Mouse (Mus musculus) MEL (cell line): Measurements from ENCODE around the gene Gm20388. TPM values are rescaled to one million over a fixed set of nuclear protein-coding genes. Genes with fewer than 3 reads are reported as not detected.

Source experiments
- DNase-seq: peaks from one replicate; pipeline ENCODE4 v3.0.0; 2011; ENCODE audit warnings: low read depth, low spot score
- H3K27ac ChIP-seq: 2 replicates; pipeline ENCODE4 v1.5.1; 2012; ENCODE audit warnings: low read depth, mild to moderate bottlenecking, control low read depth, low read length, moderate library complexity; ENCODE audit not compliant: control insufficient read depth
- H3K27me3 ChIP-seq, 2 experiments: fragments of 150-350 bp in 1 of 2; sonication (generic) in 1 of 2; 2 replicates each; pipeline ENCODE4 v1.6.1; 2012; ENCODE audit warnings: low read length in 2 of 2, mild to moderate bottlenecking in 2 of 2, improper control_type of control experiment in 1 of 2, moderate library complexity in 1 of 2; ENCODE audit not compliant: insufficient read depth in 2 of 2, control insufficient read depth in 1 of 2
- H3K36me3 ChIP-seq, 2 experiments: 2 replicates each; pipeline ENCODE4 v1.6.1; 2012 to 2014; ENCODE audit warnings: low read length in 2 of 2, improper control_type of control experiment in 1 of 2, inconsistent platforms in 1 of 2, mild to moderate bottlenecking in 1 of 2; ENCODE audit not compliant: insufficient read depth in 2 of 2, control insufficient read depth in 1 of 2
- H3K4me1 ChIP-seq, 2 experiments: fragments of 150-350 bp in 1 of 2; sonication (generic) in 1 of 2; 2 replicates each; pipeline ENCODE4 v1.6.1; 2012; ENCODE audit warnings: low read length in 2 of 2, improper control_type of control experiment in 1 of 2, mild to moderate bottlenecking in 1 of 2; ENCODE audit not compliant: insufficient read depth in 2 of 2, control insufficient read depth in 1 of 2
- H3K4me3 ChIP-seq, 2 experiments: fragments of 150-350 bp in 1 of 2; sonication (generic) in 1 of 2; 2 replicates each; pipeline ENCODE4 v1.5.1; 2012; ENCODE audit warnings: low read depth in 2 of 2, low read length in 2 of 2, mild to moderate bottlenecking in 2 of 2, moderate library complexity in 2 of 2, control low read depth in 1 of 2, improper control_type of control experiment in 1 of 2; ENCODE audit not compliant: control insufficient read depth in 1 of 2, insufficient read depth in 1 of 2
- H3K79me2 ChIP-seq: 2 replicates; pipeline ENCODE4 v1.6.1; 2012; ENCODE audit warnings: mild to moderate bottlenecking, low read length, moderate library complexity; ENCODE audit not compliant: control insufficient read depth, poor library complexity, insufficient read depth
- H3K9ac ChIP-seq: 2 replicates; pipeline ENCODE4 v1.6.1; 2012; ENCODE audit warnings: low read depth, mild to moderate bottlenecking, control low read depth, low read length, moderate library complexity; ENCODE audit not compliant: control insufficient read depth, poor library complexity, severe bottlenecking
- H3K9me3 ChIP-seq: fragments of 150-350 bp; sonication (generic); replicated peaks from 2 replicates; pipeline ENCODE4 v1.6.1; 2012; ENCODE audit warnings: mild to moderate bottlenecking, low read length, improper control_type of control experiment, moderate library complexity; ENCODE audit not compliant: insufficient read depth
- BHLHE40 ChIP-seq: IDR thresholded peaks from 2 replicates; pipeline ENCODE4 v1.6.1; 2012; ENCODE audit warnings: low read depth, mild to moderate bottlenecking, inconsistent platforms, low read length, improper control_type of control experiment, borderline replicate concordance
- CHD1 ChIP-seq: IDR thresholded peaks from 2 replicates; pipeline ENCODE4 v1.6.1; 2012; ENCODE audit warnings: low read depth, mild to moderate bottlenecking, inconsistent platforms, low read length, improper control_type of control experiment
- CTCF ChIP-seq, 3 experiments: IDR thresholded peaks in 2 of 3; conservative IDR thresholded peaks in 1 of 3; 2 replicates each; pipeline ENCODE4 v1.5.1; 2011 to 2012; ENCODE audit warnings: low read length in 3 of 3, low read depth in 2 of 3, mild to moderate bottlenecking in 2 of 3, improper control_type of control experiment in 1 of 3, inconsistent platforms in 1 of 3, mixed read lengths in 1 of 3, moderate library complexity in 1 of 3; ENCODE audit not compliant: control insufficient read depth in 1 of 3, insufficient read depth in 1 of 3, poor library complexity in 1 of 3, severe bottlenecking in 1 of 3
- E2F4 ChIP-seq: IDR thresholded peaks from 2 replicates; pipeline ENCODE4 v1.6.1; 2011; ENCODE audit warnings: low read depth, low read length, improper control_type of control experiment, borderline replicate concordance
- ELF1 ChIP-seq: IDR thresholded peaks from 2 replicates; pipeline ENCODE4 v1.6.1; 2014; ENCODE audit warnings: low read depth, mild to moderate bottlenecking, inconsistent platforms, low read length, improper control_type of control experiment, moderate library complexity
- EP300 ChIP-seq, 2 experiments: IDR thresholded peaks; 2 replicates each; pipeline ENCODE4 v1.6.1; 2011; ENCODE audit warnings: improper control_type of control experiment in 2 of 2, low read length in 2 of 2, low read depth in 1 of 2, mild to moderate bottlenecking in 1 of 2
- ETS1 ChIP-seq: IDR thresholded peaks from 2 replicates; pipeline ENCODE4 v1.6.1; 2012; ENCODE audit warnings: low read depth, mild to moderate bottlenecking, inconsistent platforms, low read length, improper control_type of control experiment, moderate library complexity
- GATA1 ChIP-seq: IDR thresholded peaks from 2 replicates; pipeline ENCODE4 v1.6.1; 2011; ENCODE audit warnings: low read depth, low read length, improper control_type of control experiment
- HCFC1 ChIP-seq: IDR thresholded peaks from 2 replicates; pipeline ENCODE4 v1.6.1; 2012; ENCODE audit warnings: low read depth, mild to moderate bottlenecking, inconsistent platforms, low read length, improper control_type of control experiment, moderate library complexity
- KAT2A ChIP-seq: conservative IDR thresholded peaks from 2 replicates; pipeline ENCODE4 v1.6.1; 2012; ENCODE audit warnings: low read depth, low read length, improper control_type of control experiment, inconsistent platforms
- MAFK ChIP-seq: IDR thresholded peaks from 2 replicates; pipeline ENCODE4 v1.6.1; 2011; ENCODE audit warnings: low read depth, mild to moderate bottlenecking, low read length, improper control_type of control experiment, borderline replicate concordance
- MAX ChIP-seq: IDR thresholded peaks from 2 replicates; pipeline ENCODE4 v1.6.1; 2011; ENCODE audit warnings: low read length, improper control_type of control experiment
- MEF2A ChIP-seq: IDR thresholded peaks from 2 replicates; pipeline ENCODE4 v1.6.1; 2014; ENCODE audit warnings: low read depth, mild to moderate bottlenecking, inconsistent platforms, low read length, improper control_type of control experiment; ENCODE audit not compliant: poor library complexity, insufficient replicate concordance, severe bottlenecking; ENCODE audit errors: extremely low read depth
- MYB ChIP-seq: IDR thresholded peaks from 2 replicates; pipeline ENCODE4 v1.6.1; 2011; ENCODE audit warnings: mild to moderate bottlenecking, low read depth, low read length, improper control_type of control experiment
- MYC ChIP-seq: IDR thresholded peaks from 2 replicates; pipeline ENCODE4 v1.6.1; 2011; ENCODE audit warnings: low read depth, mild to moderate bottlenecking, low read length, improper control_type of control experiment, moderate library complexity
- NRF1 ChIP-seq: IDR thresholded peaks from 2 replicates; pipeline ENCODE4 v1.6.1; 2014; ENCODE audit warnings: low read depth, mild to moderate bottlenecking, inconsistent platforms, low read length, improper control_type of control experiment, moderate library complexity; ENCODE audit not compliant: poor library complexity, insufficient read depth, severe bottlenecking
- POLR2A ChIP-seq, 2 experiments: IDR thresholded peaks; 2 replicates each; pipeline ENCODE4 v1.6.1; 2011 to 2012; ENCODE audit warnings: low read length in 2 of 2, mild to moderate bottlenecking in 2 of 2, control low read depth in 1 of 2, improper control_type of control experiment in 1 of 2, low read depth in 1 of 2, moderate library complexity in 1 of 2; ENCODE audit not compliant: control insufficient read depth in 1 of 2, insufficient read depth in 1 of 2, poor library complexity in 1 of 2
- POLR2AphosphoS5 ChIP-seq: IDR thresholded peaks from 2 replicates; pipeline ENCODE4 v1.6.1; 2012; ENCODE audit warnings: low read depth, borderline replicate concordance, mild to moderate bottlenecking, inconsistent platforms, low read length, moderate library complexity, mixed read lengths
- RCOR1 ChIP-seq: IDR thresholded peaks from 2 replicates; pipeline ENCODE4 v1.6.1; 2012; ENCODE audit warnings: low read depth, mild to moderate bottlenecking, inconsistent platforms, low read length, improper control_type of control experiment
- SIN3A ChIP-seq: IDR thresholded peaks from 2 replicates; pipeline ENCODE4 v1.6.1; 2012; ENCODE audit warnings: low read length, improper control_type of control experiment, inconsistent platforms
- SMC3 ChIP-seq: IDR thresholded peaks from 2 replicates; pipeline ENCODE4 v1.6.1; 2011; ENCODE audit warnings: low read depth, low read length, improper control_type of control experiment
- TAL1 ChIP-seq: IDR thresholded peaks from 2 replicates; pipeline ENCODE4 v1.6.1; 2012; ENCODE audit warnings: mild to moderate bottlenecking, inconsistent platforms, low read length, moderate library complexity, mixed read lengths
- TBP ChIP-seq: IDR thresholded peaks from 2 replicates; pipeline ENCODE4 v1.8.0; 2011; ENCODE audit warnings: low read depth, low read length, improper control_type of control experiment
- TCF12 ChIP-seq: IDR thresholded peaks from 2 replicates; pipeline ENCODE4 v1.6.1; 2014; ENCODE audit warnings: low read depth, mild to moderate bottlenecking, inconsistent platforms, low read length, improper control_type of control experiment, moderate library complexity
- UBTF ChIP-seq: IDR thresholded peaks from 2 replicates; pipeline ENCODE4 v1.6.1; 2012; ENCODE audit warnings: low read depth, mild to moderate bottlenecking, inconsistent platforms, low read length, improper control_type of control experiment, moderate library complexity, borderline replicate concordance; ENCODE audit not compliant: insufficient read depth
- USF2 ChIP-seq, 2 experiments: IDR thresholded peaks; 2 replicates each; pipeline ENCODE4 v1.6.1; 2011 to 2012; ENCODE audit warnings: improper control_type of control experiment in 2 of 2, low read length in 2 of 2, borderline replicate concordance in 1 of 2, inconsistent platforms in 1 of 2, low read depth in 1 of 2, mild to moderate bottlenecking in 1 of 2; ENCODE audit not compliant: insufficient read depth in 1 of 2
- ZC3H11A ChIP-seq: IDR thresholded peaks from 2 replicates; pipeline ENCODE4 v1.6.1; 2012; ENCODE audit warnings: low read depth, mild to moderate bottlenecking, inconsistent platforms, low read length, improper control_type of control experiment
- ZKSCAN1 ChIP-seq: IDR thresholded peaks from 2 replicates; pipeline ENCODE4 v1.6.1; 2012; ENCODE audit warnings: low read depth, mild to moderate bottlenecking, inconsistent platforms, low read length, improper control_type of control experiment, moderate library complexity
- ZNF384 ChIP-seq: IDR thresholded peaks from 2 replicates; pipeline ENCODE4 v1.6.1; 2012; ENCODE audit warnings: low read depth, mild to moderate bottlenecking, inconsistent platforms, low read length, improper control_type of control experiment
- polyA plus RNA-seq, 2 experiments: library from polyadenylated mRNA; stranded (reverse) in 1 of 2; unstranded in 1 of 2; fragments of >175 nt in 1 of 2; fragments of >200 nt in 1 of 2; gene quantifications; 2 replicates each; pipeline versions ENCODE4 v1.2.1 to v1.2.4; 2012; ENCODE audit warnings: low replicate concordance in 2 of 2, low read depth in 1 of 2; ENCODE audit not compliant: insufficient read length in 2 of 2, insufficient read depth in 1 of 2, missing spikeins in 1 of 2
- total RNA-seq: library from RNA; depleted of rRNA; stranded (reverse); fragments of 300-350 nt; gene quantifications from 2 replicates; pipeline ENCODE4 v1.2.3, GENCODE M21; 2012

Gm20388 gene
- total and polyA plus RNA-seq, 3 experiments: 11.1 to 17.8 TPM; not detected in 1

GRCm38 (mm10) chr8:123401936-123402335 lies 3491.3 kb downstream of the Gm20388 start:
- Histone ChIP-seq H3K4me3 (no peak overlapping the region), H3K4me1 (peaks cover 0 to under 1% of the 10 kb centered on the region in 2 experiments; a peak in 3 of 4 replicates), H3K9me3 (no peaks in the 10 kb centered on the region), H3K27me3 (no peaks in the 10 kb centered on the region), H3K9ac (no peak overlapping the region), H3K36me3 (peaks cover under 1 to 2% of the 10 kb centered on the region in 2 experiments; a peak in 3 of 4 replicates), H3K27ac (no peak overlapping the region), H3K79me2 (no peaks in the 10 kb centered on the region)
- TF ChIP-seq SMC3: no peak
- TF ChIP-seq GATA1: no peak
- no peak for TF ChIP-seq MEF2A
- no peak for TF ChIP-seq USF2 (IDR thresholded peaks at IDR 0.05; ENCODE audit: borderline replicate concordance in 1 of 2, insufficient read depth in 1 of 2, low read depth in 1 of 2, low read length in 2 of 2)
- TF ChIP-seq CHD1: no peak
- no peak for TF ChIP-seq POLR2A (IDR thresholded peaks at IDR 0.05; ENCODE audit: control insufficient read depth in 1 of 2, insufficient read depth in 1 of 2, low read depth in 1 of 2, low read length in 2 of 2, poor library complexity in 1 of 2)
- no peak for TF ChIP-seq E2F4
- no peak for TF ChIP-seq ETS1
- no peak for TF ChIP-seq MYB
- no peak for TF ChIP-seq SIN3A
- TF ChIP-seq BHLHE40: no peak
- no peak for TF ChIP-seq MAFK
- no peak for TF ChIP-seq MAX
- no peak for TF ChIP-seq EP300 (IDR thresholded peaks at IDR 0.05; ENCODE audit: low read depth in 1 of 2, low read length in 2 of 2)
- no peak for TF ChIP-seq TAL1
- no peak for TF ChIP-seq MYC
- no peak for TF ChIP-seq NRF1
- TF ChIP-seq POLR2AphosphoS5: no peak
- no peak for TF ChIP-seq ZC3H11A
- no peak for TF ChIP-seq RCOR1
- no peak for DNase-seq

- Histone ChIP-seq H3K4me1 (peaks cover 0 to 10% of the 10 kb centered on the region in 2 experiments; a peak in 3 of 4 replicates), H3K36me3 (peaks cover 2 to 8% of the 10 kb centered on the region in 2 experiments; a peak in 2 of 4 replicates), H3K9me3 (no peaks in the 10 kb centered on the region), H3K27ac (no peak overlapping the region), H3K27me3 (no peaks in the 10 kb centered on the region), H3K4me3 (no peak overlapping the region), H3K79me2 (no peaks in the 10 kb centered on the region)
- DNase-seq: no peak
- TF ChIP-seq KAT2A: no peak
- TF ChIP-seq UBTF: no peak
- TF ChIP-seq POLR2AphosphoS5: no peak
- TF ChIP-seq POLR2A (IDR thresholded peaks at IDR 0.05; ENCODE audit: control insufficient read depth in 1 of 2, insufficient read depth in 1 of 2, low read depth in 1 of 2, low read length in 2 of 2, poor library complexity in 1 of 2): no peak
- TF ChIP-seq SIN3A: no peak
- TF ChIP-seq HCFC1: no peak
- TF ChIP-seq TBP: no peak
- no peak for TF ChIP-seq ELF1
- TF ChIP-seq NRF1: no peak
- TF ChIP-seq MYB: no peak
- TF ChIP-seq ETS1: no peak
- no peak for TF ChIP-seq EP300 (IDR thresholded peaks at IDR 0.05; ENCODE audit: low read depth in 1 of 2, low read length in 2 of 2)
- no peak for TF ChIP-seq ZKSCAN1
- TF ChIP-seq CTCF (IDR thresholded peaks at IDR 0.05 in 2 of 3, conservative IDR thresholded peaks at IDR 0.05 in 1 of 3; ENCODE audit: control insufficient read depth in 1 of 3, insufficient read depth in 1 of 3, low read depth in 2 of 3, low read length in 3 of 3, poor library complexity in 1 of 3, severe bottlenecking in 1 of 3): no peak
- no peak for TF ChIP-seq TCF12
- no peak for TF ChIP-seq ZC3H11A
- no peak for TF ChIP-seq ZNF384
- TF ChIP-seq, all 39 proteins: peak for 0
- H3K9ac ChIP-seq: no peak overlapping the region
These were observed 3492.2 kb downstream of the Gm20388 start for GRCm38 (mm10) chr8:123402730-123403326.
